ENCODE assay signal across 9 mouse cellular contexts in the genomic region with DNA sequence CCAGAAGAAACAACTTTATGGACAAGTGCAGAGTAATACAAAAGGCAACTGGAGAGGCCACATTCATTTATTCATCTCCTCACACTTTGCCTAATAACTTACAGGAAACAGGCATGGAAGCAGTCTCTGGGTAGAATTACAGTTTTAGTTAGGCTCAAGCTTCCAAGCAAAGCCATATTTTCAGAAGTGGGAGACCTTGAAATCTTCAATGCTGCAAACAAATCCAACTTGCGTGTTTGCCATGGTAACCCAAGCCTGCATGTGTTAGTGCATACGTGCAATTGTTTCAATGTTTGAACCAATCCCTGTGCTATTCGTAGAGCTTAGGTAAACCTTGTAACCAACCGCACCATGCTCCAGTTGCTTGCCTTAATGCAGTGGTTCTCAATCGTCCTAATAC.
DNase-seq lines count a peak whose midpoint lies in the region; ATAC-seq and TF ChIP-seq lines count a peak whose summit lies in the region.
"Had no signal": no experiment of that assay in that cellular context is flagged by ENCODE, and none has a peak within 500 bp of the region (broad histone marks: within the 10 kb centered on the region; RNA-seq: fewer than 3 reads in every experiment).

No protein-coding gene starts in this region.

- no peaks in the 10 kb centered on the region for H3K27me3 ChIP-seq in heart, embryonic 11.5 days (ENCODE audit: control insufficient read depth, insufficient read depth, low read length)
- H3K27me3 ChIP-seq in forebrain, embryonic 16.5 days (replicated peaks; ENCODE audit: control insufficient read depth, insufficient read depth, low read length), result no peaks in the 10 kb centered on the region
- H3K27me3 ChIP-seq in liver, embryonic 16.5 days (ENCODE audit: control insufficient read depth, insufficient read depth, low read depth, low read length), result no peaks in the 10 kb centered on the region
- no peaks in the 10 kb centered on the region for H3K27me3 ChIP-seq in stomach, postnatal 0 days (ENCODE audit: control insufficient read depth, insufficient read depth, low read length)
- H3K27me3 ChIP-seq: Patski had no signal

- H3K9me3 ChIP-seq in heart, embryonic 11.5 days (replicated peaks; ENCODE audit: control insufficient read depth, low read length), result no peaks in the 10 kb centered on the region
- H3K9me3 ChIP-seq in forebrain, embryonic 16.5 days (ENCODE audit: control insufficient read depth, low read length), result no peaks in the 10 kb centered on the region
- H3K9me3 ChIP-seq in liver, embryonic 16.5 days (replicated peaks; ENCODE audit: control insufficient read depth, low read length), result no peaks in the 10 kb centered on the region
- H3K9me3 ChIP-seq in stomach, postnatal 0 days (ENCODE audit: control insufficient read depth, low read length), result no peaks in the 10 kb centered on the region

- DNase-seq in heart, postnatal 36 days, result no peak
- no peak for DNase-seq in stomach, postnatal 0 days (ENCODE audit: low spot score)
- DNase-seq in cerebellum, adult 11 months, result no peak
- no peak for DNase-seq in gastrocnemius, adult 18-20 months (ENCODE audit: low spot score)

- no peak for TF ChIP-seq EP300 in stomach, postnatal 0 days (optimal IDR thresholded peaks at IDR 0.05)

- H3K27ac ChIP-seq in heart, embryonic 11.5 days (ENCODE audit: low read depth, low read length), result no peak overlapping the region
- peak overlapping the region; percentile 78 for H3K27ac ChIP-seq in forebrain, embryonic 16.5 days (ENCODE audit: low read length)
- H3K27ac ChIP-seq in liver, embryonic 16.5 days (ENCODE audit: low read length), result no peak overlapping the region
- H3K27ac ChIP-seq in stomach, postnatal 0 days (replicated peaks), result peak overlapping the region; percentile 58; the same call in 1 of the 2 replicates

- peak overlapping the region; percentile 60 for H3K4me3 ChIP-seq in heart, embryonic 11.5 days (ENCODE audit: low read depth, low read length)
- H3K4me3 ChIP-seq in forebrain, embryonic 16.5 days (replicated peaks; ENCODE audit: low read length), result peak overlapping the region; percentile 64
- H3K4me3 ChIP-seq in liver, embryonic 16.5 days (ENCODE audit: low read depth, low read length), result peak overlapping the region; percentile 69
- H3K4me3 ChIP-seq in stomach, postnatal 0 days (ENCODE audit: low read depth, low read length), result peak overlapping the region; percentile 50

- 54% methylated on average over 5 of the region's 5 CpGs for WGBS in heart, embryonic 11.5 days (ENCODE audit: insufficient replicate concordance)
- WGBS in forebrain, embryonic 16.5 days, result 27% methylated on average over 5 of the region's 5 CpGs
- 30% methylated on average over 5 of the region's 5 CpGs for WGBS in liver, embryonic 16.5 days (ENCODE audit: insufficient replicate concordance)
- WGBS in stomach, postnatal 0 days, result 17% methylated on average over 5 of the region's 5 CpGs

- peak overlapping the region; percentile 63 for H3K4me2 ChIP-seq in heart, embryonic 11.5 days
- peak overlapping the region; percentile 58 for H3K4me2 ChIP-seq in forebrain, embryonic 16.5 days (ENCODE audit: low read length)
- peak overlapping the region; percentile 68 for H3K4me2 ChIP-seq in liver, embryonic 16.5 days (ENCODE audit: low read depth, low read length)
- peak overlapping the region; percentile 59 for H3K4me2 ChIP-seq in stomach, postnatal 0 days (replicated peaks; ENCODE audit: low read depth)

- H3K9ac ChIP-seq in heart, embryonic 11.5 days (ENCODE audit: low read depth, low read length), result peak overlapping the region; percentile 65
- peak overlapping the region; percentile 54 for H3K9ac ChIP-seq in forebrain, embryonic 16.5 days (replicated peaks; ENCODE audit: low read depth, low read length)
- no peak overlapping the region; the same call in 1 of the 2 replicates for H3K9ac ChIP-seq in liver, embryonic 16.5 days (ENCODE audit: low read depth, low read length)
- H3K9ac ChIP-seq in stomach, postnatal 0 days (ENCODE audit: low read length), result peak overlapping the region; percentile 51; the same call in 1 of the 2 replicates

- no peaks in the 10 kb centered on the region for H3K36me3 ChIP-seq in heart, embryonic 11.5 days (ENCODE audit: control insufficient read depth, insufficient read depth, low read length)
- H3K36me3 ChIP-seq in forebrain, embryonic 16.5 days (ENCODE audit: control insufficient read depth, insufficient read depth), result no peaks in the 10 kb centered on the region
- H3K36me3 ChIP-seq in liver, embryonic 16.5 days (ENCODE audit: control insufficient read depth, insufficient read depth), result no peaks in the 10 kb centered on the region
- no peaks in the 10 kb centered on the region for H3K36me3 ChIP-seq in stomach, postnatal 0 days (ENCODE audit: control insufficient read depth, insufficient read depth, low read length)

- ATAC-seq in heart, embryonic 11.5 days (replicated peaks; ENCODE audit: insufficient number of reproducible peaks, low FRiP score, low TSS enrichment), result no peak
- peak; percentile 20 for ATAC-seq in CD4-positive, CD25-positive, alpha-beta regulatory T cell, adult 4 months
- peak; percentile 8 for ATAC-seq in forebrain, embryonic 16.5 days
- ATAC-seq in liver, embryonic 16.5 days (ENCODE audit: low read depth), result no peak
- ATAC-seq in stomach, postnatal 0 days (ENCODE audit: low FRiP score, low TSS enrichment), result peak; percentile 24; the same call in 1 of the 2 replicates

- intact Hi-C loops in heart, postnatal 36 days (cut with DNase I), result loop anchor here (5.0 kb wide), 1 partner anchor 258 kb away; a partner anchor contains a TSS

- TF ChIP-seq CTCF in stomach, postnatal 0 days (IDR thresholded peaks at IDR 0.05; ENCODE audit: low read depth), result no peak

- H3K4me1 ChIP-seq in heart, embryonic 11.5 days (ENCODE audit: control insufficient read depth, insufficient read depth, low read length), result peaks cover 3% of the 10 kb centered on the region; the same call in 1 of the 2 replicates
- peaks cover 10% of the 10 kb centered on the region for H3K4me1 ChIP-seq in forebrain, embryonic 16.5 days (replicated peaks; ENCODE audit: control insufficient read depth, insufficient read depth, low read length)
- H3K4me1 ChIP-seq in liver, embryonic 16.5 days (ENCODE audit: control insufficient read depth, low read depth, low read length), result no peaks in the 10 kb centered on the region; the same call in 1 of the 2 replicates
- H3K4me1 ChIP-seq in stomach, postnatal 0 days (replicated peaks; ENCODE audit: control insufficient read depth, insufficient read depth), result no peaks in the 10 kb centered on the region

Comparison
In these comparisons a context has a peak if more than half of its experiments do, and no peak if none do; other contexts are left out.
1. ATAC-seq: peak in CD4-positive, CD25-positive, alpha-beta regulatory T cell, adult 4 months (single experiment), forebrain, embryonic 16.5 days (single experiment) and stomach, postnatal 0 days (single experiment); none in heart, embryonic 11.5 days (single experiment) and liver, embryonic 16.5 days (single experiment).
2. H3K27ac ChIP-seq: peak in forebrain, embryonic 16.5 days (single experiment) and stomach, postnatal 0 days (single experiment); none in heart, embryonic 11.5 days (single experiment) and liver, embryonic 16.5 days (single experiment).
3. Peak in every context shown above with its lines, with median percentiles within 50 percentile points of each other: H3K4me2 ChIP-seq and H3K4me3 ChIP-seq.